Mouse (Mus musculus): ENCODE data around the gene Smim22. TPM values are rescaled to one million over a fixed set of nuclear protein-coding genes. Genes with fewer than 3 reads are reported as not detected.

The Smim22 gene
- polyA plus RNA-seq, 1 experiment from 2014 or later: 4.6 TPM

- Histone ChIP-seq H3K4me2 (no peak overlapping the region), H3K4me1 (replicated peaks) (no peaks in the 10 kb centered on the region), H3K9ac (no peak overlapping the region), H3K27ac (no peak overlapping the region), H3K4me3 (no peak overlapping the region), H3K36me3 (peaks cover 10% of the 10 kb centered on the region), H3K9me3 (no peaks in the 10 kb centered on the region), H3K27me3 (no peaks in the 10 kb centered on the region)
- 82% methylated on average over 2 of the region's 2 CpGs for WGBS
- ATAC-seq (ENCODE audit: low FRiP score): no peak
These were observed 30.9 kb upstream of the Smim22 start for GRCm38 (mm10) chr16:4976180-4976579.

GRCm38 (mm10) chr16:4978275-4979051 is 28.6 kb upstream of the Smim22 start:
- ATAC-seq (ENCODE audit: low FRiP score): no peak
- WGBS: 68% methylated on average over 5 of the region's 5 CpGs
- no peaks in the 10 kb centered on the region for H3K9me3 ChIP-seq
- no peak overlapping the region for H3K27ac ChIP-seq
- no peaks in the 10 kb centered on the region for H3K4me1 ChIP-seq (replicated peaks)
- H3K27me3 ChIP-seq: no peaks in the 10 kb centered on the region
- H3K36me3 ChIP-seq: no peaks in the 10 kb centered on the region
- no peak overlapping the region for H3K9ac ChIP-seq
- no peak overlapping the region for H3K4me2 ChIP-seq
- H3K4me3 ChIP-seq: no peak overlapping the region

GRCm38 (mm10) chr16:4979755-4980380 is 27.2 kb upstream of the Smim22 start:
- H3K4me2 ChIP-seq: no peak overlapping the region
- H3K27ac ChIP-seq: no peak overlapping the region
- H3K4me1 ChIP-seq (replicated peaks): no peaks in the 10 kb centered on the region
- ATAC-seq (ENCODE audit: low FRiP score): no peak
- no peak overlapping the region for H3K9ac ChIP-seq
- H3K27me3 ChIP-seq: no peaks in the 10 kb centered on the region
- H3K36me3 ChIP-seq: no peaks in the 10 kb centered on the region
- no peak overlapping the region for H3K4me3 ChIP-seq
- H3K9me3 ChIP-seq: no peaks in the 10 kb centered on the region
- 72% methylated on average over 4 of the region's 4 CpGs for WGBS

GRCm38 (mm10) chr16:4984717-4985116 is 22.4 kb upstream of the Smim22 start:
- Histone ChIP-seq H3K4me2 (no peak overlapping the region), H3K36me3 (no peaks in the 10 kb centered on the region), H3K27ac (no peak overlapping the region), H3K4me3 (no peak overlapping the region), H3K27me3 (no peaks in the 10 kb centered on the region), H3K9ac (no peak overlapping the region), H3K4me1 (replicated peaks) (no peaks in the 10 kb centered on the region), H3K9me3 (no peaks in the 10 kb centered on the region)
- WGBS: 94% methylated on average over 12 of the region's 12 CpGs
- no peak for ATAC-seq (ENCODE audit: low FRiP score)

- H3K9me3 ChIP-seq: no peaks in the 10 kb centered on the region
- WGBS: 88% methylated on average over 4 of the region's 4 CpGs
- ATAC-seq (ENCODE audit: low FRiP score): no peak
These were observed 13.8 kb upstream of the Smim22 start for GRCm38 (mm10) chr16:4993276-4993675.

GRCm38 (mm10) chr16:4997553-4997952 is 9.5 kb upstream of the Smim22 start, which contains the start of gene Sept12:
Gene Sept12 (minus strand): TSS chr16:4997852.
- no peak within 1 kb of the TSS for H3K9ac ChIP-seq
- no peaks in the 10 kb centered on the region for H3K36me3 ChIP-seq
- no peak for ATAC-seq (ENCODE audit: low FRiP score)
- no peaks in the 10 kb centered on the region for H3K9me3 ChIP-seq
- WGBS: 72% methylated on average over 3 of the region's 3 CpGs
- H3K4me1 ChIP-seq (replicated peaks): no peaks in the 10 kb centered on the region
- H3K4me3 ChIP-seq: no peak within 1 kb of the TSS
- H3K4me2 ChIP-seq: no peak within 1 kb of the TSS
- no peaks in the 10 kb centered on the region for H3K27me3 ChIP-seq
- no peak within 1 kb of the TSS for H3K27ac ChIP-seq

More at GRCm38 (mm10) chr16:4993276-4993675, 13.8 kb upstream of the Smim22 start:
- Histone ChIP-seq H3K4me2 (no peak overlapping the region), H3K4me3 (no peak overlapping the region), H3K4me1 (replicated peaks) (no peaks in the 10 kb centered on the region), H3K27ac (no peak overlapping the region), H3K9ac (no peak overlapping the region), H3K27me3 (no peaks in the 10 kb centered on the region), H3K36me3 (no peaks in the 10 kb centered on the region)

GRCm38 (mm10) chr16:4998984-4999383 is 8.1 kb upstream of the Smim22 start:
- WGBS: 85% methylated on average over 1 of the region's 1 CpGs
- no peaks in the 10 kb centered on the region for H3K4me1 ChIP-seq (replicated peaks)
- ATAC-seq (ENCODE audit: low FRiP score): no peak

GRCm38 (mm10) chr16:5000611-5001010 is 6.5 kb upstream of the Smim22 start:
- no peaks in the 10 kb centered on the region for H3K4me1 ChIP-seq (replicated peaks)
- H3K4me3 ChIP-seq: no peak overlapping the region
- 76% methylated on average over 3 of the region's 3 CpGs for WGBS
- ATAC-seq (ENCODE audit: low FRiP score): no peak
- no peaks in the 10 kb centered on the region for H3K36me3 ChIP-seq
- H3K9me3 ChIP-seq: no peaks in the 10 kb centered on the region
- no peak overlapping the region for H3K9ac ChIP-seq
- no peak overlapping the region for H3K4me2 ChIP-seq
- no peaks in the 10 kb centered on the region for H3K27me3 ChIP-seq
- no peak overlapping the region for H3K27ac ChIP-seq

More at GRCm38 (mm10) chr16:4998984-4999383, 8.1 kb upstream of the Smim22 start:
- no peak overlapping the region for H3K4me2 ChIP-seq
- no peaks in the 10 kb centered on the region for H3K9me3 ChIP-seq
- H3K4me3 ChIP-seq: no peak overlapping the region
- H3K36me3 ChIP-seq: no peaks in the 10 kb centered on the region
- H3K9ac ChIP-seq: no peak overlapping the region
- no peaks in the 10 kb centered on the region for H3K27me3 ChIP-seq
- no peak overlapping the region for H3K27ac ChIP-seq

- H3K9me3 ChIP-seq: no peaks in the 10 kb centered on the region
- H3K4me3 ChIP-seq: no peak overlapping the region
- no peak overlapping the region for H3K9ac ChIP-seq
- peaks cover 24% of the 10 kb centered on the region for H3K36me3 ChIP-seq
- H3K27me3 ChIP-seq: no peaks in the 10 kb centered on the region
- H3K4me1 ChIP-seq (replicated peaks): peaks cover 23% of the 10 kb centered on the region
- no peak for ATAC-seq (ENCODE audit: low FRiP score)
- H3K4me2 ChIP-seq: no peak overlapping the region
- no peak overlapping the region for H3K27ac ChIP-seq
- 44% methylated on average over 6 of the region's 6 CpGs for WGBS
These were observed 404 bp downstream of the Smim22 start for GRCm38 (mm10) chr16:5007492-5007891.

- Histone ChIP-seq H3K27me3 (no peaks in the 10 kb centered on the region), H3K4me1 (replicated peaks) (peaks cover 28% of the 10 kb centered on the region), H3K9ac (no peak overlapping the region), H3K4me2 (no peak overlapping the region), H3K4me3 (no peak overlapping the region), H3K27ac (no peak overlapping the region), H3K36me3 (peaks cover 24% of the 10 kb centered on the region), H3K9me3 (no peaks in the 10 kb centered on the region)
- 83% methylated on average over 12 of the region's 12 CpGs for WGBS
- ATAC-seq (ENCODE audit: low FRiP score): no peak
These were observed 988 bp downstream of the Smim22 start for GRCm38 (mm10) chr16:5008076-5008475.

GRCm38 (mm10) chr16:5010371-5010935 is 3.4 kb downstream of the Smim22 start:
- 82% methylated on average over 10 of the region's 10 CpGs for WGBS
- H3K4me2 ChIP-seq: no peak overlapping the region
- ATAC-seq (ENCODE audit: low FRiP score): no peak

GRCm38 (mm10) chr16:5011285-5011684 is 4.2 kb downstream of the Smim22 start:
- Histone ChIP-seq H3K4me1 (replicated peaks) (peaks cover 33% of the 10 kb centered on the region), H3K27me3 (no peaks in the 10 kb centered on the region), H3K27ac (no peak overlapping the region), H3K36me3 (peaks cover 44% of the 10 kb centered on the region), H3K9ac (peak overlapping the region; percentile 83; the same call in 1 of the 2 replicates), H3K4me2 (no peak overlapping the region), H3K9me3 (no peaks in the 10 kb centered on the region), H3K4me3 (no peak overlapping the region)
- WGBS: 90% methylated on average over 7 of the region's 7 CpGs
- no peak for ATAC-seq (ENCODE audit: low FRiP score)

More at GRCm38 (mm10) chr16:5010371-5010935, 3.4 kb downstream of the Smim22 start:
- Histone ChIP-seq H3K27me3 (no peaks in the 10 kb centered on the region), H3K27ac (no peak overlapping the region), H3K4me1 (replicated peaks) (peaks cover 33% of the 10 kb centered on the region), H3K9ac (0 out of 2 replicates have a peak overlapping the region, but pooled peaks have one; percentile 10), H3K36me3 (peaks cover 36% of the 10 kb centered on the region), H3K4me3 (no peak overlapping the region), H3K9me3 (no peaks in the 10 kb centered on the region)
